8 mouse cellular contexts compared by ENCODE assay signal in genomic region chr8:70630532-70631381, GRCm38 (mm10). TPM values are rescaled to one million over a fixed set of nuclear protein-coding genes. Genes with fewer than 3 reads are reported as not detected.
DNase-seq lines count a peak whose midpoint lies in the region; ATAC-seq and TF ChIP-seq lines count a peak whose summit lies in the region.

No protein-coding gene starts in this region.

- TF ChIP-seq POLR2A in liver, adult 2 months (IDR thresholded peaks at IDR 0.05; ENCODE audit: extremely low read depth, insufficient read depth, low read length) = no peak

- H3K79me2 ChIP-seq in liver, adult 2 months (ENCODE audit: control insufficient read depth, insufficient read depth, low read length) = no peaks in the 10 kb centered on the region

- peak overlapping the region; percentile 49; the same call in 1 of the 2 replicates for H3K9ac ChIP-seq in forebrain, embryonic 12.5 days
- H3K9ac ChIP-seq in hindbrain, embryonic 13.5 days = peak overlapping the region; percentile 13; the same call in 1 of the 2 replicates
- peak overlapping the region; percentile 86 for H3K9ac ChIP-seq in liver, adult 2 months (ENCODE audit: low read depth, low read length)
- H3K9ac ChIP-seq in midbrain, embryonic 15.5 days = no peak overlapping the region

- H3K4me2 ChIP-seq in forebrain, embryonic 12.5 days = peak overlapping the region; percentile 4; the same call in 1 of the 2 replicates
- H3K4me2 ChIP-seq in hindbrain, embryonic 13.5 days = peak overlapping the region; percentile 62; the same call in 1 of the 2 replicates
- H3K4me2 ChIP-seq in midbrain, embryonic 15.5 days = peak overlapping the region; percentile 71; the same call in 1 of the 2 replicates

- H3K9me3 ChIP-seq in forebrain, embryonic 12.5 days = no peaks in the 10 kb centered on the region
- no peaks in the 10 kb centered on the region for H3K9me3 ChIP-seq in hindbrain, embryonic 13.5 days
- no peaks in the 10 kb centered on the region for H3K9me3 ChIP-seq in midbrain, embryonic 15.5 days

- ATAC-seq in forebrain, embryonic 12.5 days (ENCODE audit: low FRiP score) = peak; percentile 21
- ATAC-seq in hindbrain, embryonic 13.5 days (ENCODE audit: low FRiP score) = peak; percentile 8; the same call in 1 of the 2 replicates
- ATAC-seq in midbrain, embryonic 15.5 days (replicated peaks) = peak; percentile 20; the same call in 1 of the 2 replicates
- no peak for ATAC-seq in frontal cortex, adult (ENCODE audit: low TSS enrichment)

- H3K27ac ChIP-seq in forebrain, embryonic 12.5 days = no peak overlapping the region
- no peak overlapping the region for H3K27ac ChIP-seq in hindbrain, embryonic 13.5 days
- peak overlapping the region; percentile 87 for H3K27ac ChIP-seq in liver, adult 2 months (replicated peaks; ENCODE audit: insufficient read depth, low read depth, low read length)
- 0 out of 2 replicates have a peak overlapping the region, but pooled peaks have one; percentile 73 for H3K27ac ChIP-seq in midbrain, embryonic 15.5 days

- no peak overlapping the region for H3K4me3 ChIP-seq in forebrain, embryonic 12.5 days (replicated peaks)
- no peak overlapping the region; the same call in 1 of the 2 replicates for H3K4me3 ChIP-seq in hindbrain, embryonic 13.5 days
- H3K4me3 ChIP-seq in liver, adult 2 months (ENCODE audit: insufficient read depth, low read depth, low read length) = peak overlapping the region; percentile 70
- H3K4me3 ChIP-seq in midbrain, embryonic 15.5 days = peak overlapping the region; percentile 47; the same call in 1 of the 2 replicates

- no peaks in the 10 kb centered on the region for H3K36me3 ChIP-seq in forebrain, embryonic 12.5 days (replicated peaks)
- H3K36me3 ChIP-seq in hindbrain, embryonic 13.5 days = no peaks in the 10 kb centered on the region
- no peaks in the 10 kb centered on the region for H3K36me3 ChIP-seq in liver, adult 2 months (ENCODE audit: control insufficient read depth, insufficient read depth, low read length)
- H3K36me3 ChIP-seq in midbrain, embryonic 15.5 days (replicated peaks) = no peaks in the 10 kb centered on the region

- H3K4me1 ChIP-seq in forebrain, embryonic 12.5 days = peaks cover 25% of the 10 kb centered on the region
- H3K4me1 ChIP-seq in hindbrain, embryonic 13.5 days (replicated peaks) = peaks cover 23% of the 10 kb centered on the region
- H3K4me1 ChIP-seq in liver, adult 2 months (ENCODE audit: control insufficient read depth, insufficient read depth, low read length) = peaks cover 29% of the 10 kb centered on the region
- peaks cover 19% of the 10 kb centered on the region for H3K4me1 ChIP-seq in midbrain, embryonic 15.5 days

- peaks cover 30% of the 10 kb centered on the region for H3K27me3 ChIP-seq in forebrain, embryonic 12.5 days
- peaks cover 27% of the 10 kb centered on the region for H3K27me3 ChIP-seq in hindbrain, embryonic 13.5 days
- H3K27me3 ChIP-seq in liver, adult 2 months (ENCODE audit: control insufficient read depth, insufficient read depth, low read length) = no peaks in the 10 kb centered on the region
- no peaks in the 10 kb centered on the region; the same call in 1 of the 2 replicates for H3K27me3 ChIP-seq in midbrain, embryonic 15.5 days (replicated peaks)

- 12% methylated on average over 22 of the region's 22 CpGs for WGBS in forebrain, embryonic 12.5 days
- WGBS in hindbrain, embryonic 13.5 days = 14% methylated on average over 22 of the region's 22 CpGs
- WGBS in liver, adult 2 months = 1% methylated on average over 22 of the region's 22 CpGs
- 12% methylated on average over 22 of the region's 22 CpGs for WGBS in midbrain, embryonic 15.5 days

- no peak for TF ChIP-seq CTCF in liver, adult 2 months (IDR thresholded peaks at IDR 0.05; ENCODE audit: low read depth, low read length)

- DNase-seq in 3T3-L1 (ENCODE audit: low read depth, low spot score) (peak; percentile 88), R1 (ENCODE audit: low read depth, low spot score) (peak; percentile 94)
- DNase-seq in liver, adult 2 months (ENCODE audit: extremely low read depth, low read depth, low spot score) = peak; percentile 95
- DNase-seq in cerebellum, postnatal 4 days (ENCODE audit: low spot score in 2 of 2) = no peak

RNA-seq across cellular contexts. Expression of gene Gdf15, which starts 1.5 kb away (rescaled TPM):
- 0.14 TPM in 1 of 2 replicates, not detected in the other for polyA plus RNA-seq in forebrain, embryonic 12.5 days (2016; fragmentation: Nextera tagmentation; extraction: Ambion mirVana)
- 0.12 and 0.14 TPM in 2 replicates for polyA plus RNA-seq in hindbrain, embryonic 13.5 days (2015; fragmentation: Nextera tagmentation; extraction: Ambion mirVana)
- total RNA-seq in liver, adult 2 months (2014; rRNA removed) = 5.8 and 12.6 TPM in 2 replicates
- polyA plus RNA-seq in liver, adult 2 months (2012; rRNA removed) = 23.8 and 27.7 TPM in 2 replicates
- 0.13 and 0.19 TPM in 2 replicates for polyA plus RNA-seq in midbrain, embryonic 15.5 days (2015; fragmentation: Nextera tagmentation; extraction: Ambion mirVana)

RNA-seq across cellular contexts. Expression of gene Lrrc25, which starts 14.8 kb away (rescaled TPM):
- polyA plus RNA-seq in forebrain, embryonic 12.5 days (2016; fragmentation: Nextera tagmentation; extraction: Ambion mirVana) = 0.31 and 0.45 TPM in 2 replicates
- 1.5 and 1.9 TPM in 2 replicates for polyA plus RNA-seq in hindbrain, embryonic 13.5 days (2015; fragmentation: Nextera tagmentation; extraction: Ambion mirVana)
- total RNA-seq in liver, adult 2 months (2014; rRNA removed) = 1.4 and 2.3 TPM in 2 replicates
- polyA plus RNA-seq in liver, adult 2 months (2012; rRNA removed) = 2.5 and 7.0 TPM in 2 replicates
- polyA plus RNA-seq in midbrain, embryonic 15.5 days (2015; fragmentation: Nextera tagmentation; extraction: Ambion mirVana) = 1.2 and 1.6 TPM in 2 replicates

RNA-seq across cellular contexts. Expression of gene Ssbp4, which starts 22.1 kb away (rescaled TPM):
- polyA plus RNA-seq in forebrain, embryonic 12.5 days (2016; fragmentation: Nextera tagmentation; extraction: Ambion mirVana) = 97.4 and 106 TPM in 2 replicates
- polyA plus RNA-seq in hindbrain, embryonic 13.5 days (2015; fragmentation: Nextera tagmentation; extraction: Ambion mirVana) = 122 and 132 TPM in 2 replicates
- total RNA-seq in liver, adult 2 months (2014; rRNA removed) = 2.3 and 5.0 TPM in 2 replicates
- polyA plus RNA-seq in liver, adult 2 months (2012; rRNA removed) = 13.5 and 16.4 TPM in 2 replicates
- 175 and 189 TPM in 2 replicates for polyA plus RNA-seq in midbrain, embryonic 15.5 days (2015; fragmentation: Nextera tagmentation; extraction: Ambion mirVana)

RNA-seq across cellular contexts. Expression of gene Pgpep1, which starts 29.4 kb away (rescaled TPM):
- polyA plus RNA-seq in forebrain, embryonic 12.5 days (2016; fragmentation: Nextera tagmentation; extraction: Ambion mirVana) = 69.3 and 70.4 TPM in 2 replicates
- polyA plus RNA-seq in hindbrain, embryonic 13.5 days (2015; fragmentation: Nextera tagmentation; extraction: Ambion mirVana) = 103 and 105 TPM in 2 replicates
- total RNA-seq in liver, adult 2 months (2014; rRNA removed) = 39.1 and 42.6 TPM in 2 replicates
- polyA plus RNA-seq in liver, adult 2 months (2012; rRNA removed) = 91.3 and 117 TPM in 2 replicates
- polyA plus RNA-seq in midbrain, embryonic 15.5 days (2015; fragmentation: Nextera tagmentation; extraction: Ambion mirVana) = 70.1 and 74.5 TPM in 2 replicates

RNA-seq across cellular contexts. Expression of gene Isyna1, which starts 36.6 kb away (rescaled TPM):
- polyA plus RNA-seq in forebrain, embryonic 12.5 days (2016; fragmentation: Nextera tagmentation; extraction: Ambion mirVana) = 101 and 107 TPM in 2 replicates
- polyA plus RNA-seq in hindbrain, embryonic 13.5 days (2015; fragmentation: Nextera tagmentation; extraction: Ambion mirVana) = 121 and 125 TPM in 2 replicates
- 3.2 and 6.4 TPM in 2 replicates for total RNA-seq in liver, adult 2 months (2014; rRNA removed)
- 9.4 and 16.6 TPM in 2 replicates for polyA plus RNA-seq in liver, adult 2 months (2012; rRNA removed)
- 175 and 176 TPM in 2 replicates for polyA plus RNA-seq in midbrain, embryonic 15.5 days (2015; fragmentation: Nextera tagmentation; extraction: Ambion mirVana)

Comparison
In these comparisons a context has a peak if more than half of its experiments do, and no peak if none do; other contexts are left out.
1. DNase-seq: peak in 3T3-L1 (single experiment), R1 (single experiment) and liver, adult 2 months (single experiment); none in cerebellum, postnatal 4 days (0 of 2).
2. H3K27ac ChIP-seq: peak in liver, adult 2 months (single experiment) and midbrain, embryonic 15.5 days (single experiment); none in forebrain, embryonic 12.5 days (single experiment) and hindbrain, embryonic 13.5 days (single experiment).
3. H3K4me2 ChIP-seq: peak in every context shown above with its lines; median percentile 71 in midbrain, embryonic 15.5 days; 62 in hindbrain, embryonic 13.5 days; 4 in forebrain, embryonic 12.5 days.
4. H3K4me3 ChIP-seq: peak in liver, adult 2 months (single experiment) and midbrain, embryonic 15.5 days (single experiment); none in forebrain, embryonic 12.5 days (single experiment) and hindbrain, embryonic 13.5 days (single experiment).
5. RNA of gene Gdf15, which starts 1.5 kb away (polyA plus RNA-seq): 23.8 to 27.7 TPM in liver, adult 2 months; 0.13 to 0.19 TPM in midbrain, embryonic 15.5 days, 0.12 to 0.14 TPM in hindbrain, embryonic 13.5 days and 0.14 TPM in forebrain, embryonic 12.5 days; every median in the first group is over 10 times any median in the second.